Mouse (Mus musculus): ENCODE measurements around the gene Hist1h4k. TPM values are rescaled to one million over a fixed set of nuclear protein-coding genes. Genes with fewer than 3 reads are reported as not detected.
"Not testable (repeated sequence)": the region's sequence is repeated elsewhere in the genome, so short reads cannot be mapped to it uniquely, and the experiment has no call there.

Gene Hist1h4k
- polyA plus RNA-seq (2014; fragmentation: Nextera tagmentation; extraction: Ambion mirVana): 2.7 and 4.6 TPM in 2 replicates

DNA sequence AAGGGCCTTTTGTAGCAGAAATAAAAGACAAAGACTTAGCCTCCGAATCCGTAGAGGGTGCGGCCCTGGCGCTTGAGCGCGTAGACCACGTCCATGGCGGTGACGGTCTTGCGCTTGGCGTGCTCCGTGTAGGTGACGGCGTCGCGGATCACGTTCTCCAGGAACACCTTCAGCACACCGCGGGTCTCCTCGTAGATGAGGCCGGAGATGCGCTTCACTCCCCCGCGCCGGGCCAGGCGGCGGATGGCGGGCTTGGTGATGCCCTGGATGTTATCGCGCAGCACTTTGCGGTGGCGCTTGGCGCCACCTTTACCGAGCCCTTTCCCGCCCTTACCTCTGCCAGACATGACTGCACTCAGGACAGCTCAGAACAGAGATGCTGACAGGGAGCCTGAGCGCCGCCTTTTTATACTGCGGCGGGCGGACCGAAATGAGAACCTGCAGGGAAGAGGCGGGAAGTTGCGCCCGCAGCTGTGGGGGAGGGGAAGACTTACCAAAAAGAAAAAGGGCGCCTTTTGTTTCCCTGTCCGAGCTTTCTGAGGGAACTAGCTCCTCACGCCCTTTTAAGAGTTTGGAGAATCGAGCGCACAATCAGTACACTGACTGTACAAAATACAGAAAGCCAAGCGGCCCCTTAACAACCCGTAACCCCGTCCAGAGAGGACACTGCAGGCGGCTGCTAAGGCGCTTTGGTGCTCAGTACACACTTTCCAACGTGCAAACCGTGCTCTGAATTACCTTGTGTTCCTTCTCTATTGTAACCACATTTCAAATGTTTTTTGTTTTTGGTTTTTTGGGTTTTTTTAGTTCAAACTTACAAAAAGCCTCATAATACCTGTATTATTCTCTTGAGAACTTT is at the start of gene Hist1h4k:
Hist1h4k (minus strand) TSS at position 347 of the 859 bp plus-strand sequence.
- DNase-seq (ENCODE audit: low spot score) (peak; percentile 96), ATAC-seq (peak; percentile 85)
- WGBS: under 1% methylated on average over 39 of the region's 56 CpGs
- H3K27me3 ChIP-seq (replicated peaks; ENCODE audit: control insufficient read depth, insufficient read depth, low read length); H3K9me3 ChIP-seq (replicated peaks; ENCODE audit: control insufficient read depth, low read length); H3K36me3 ChIP-seq (ENCODE audit: control insufficient read depth, insufficient read depth, low read length): not testable (repeated sequence)
- Histone ChIP-seq H3K9ac (ENCODE audit: low read length) (peak within 1 kb of the TSS; percentile 70), H3K4me3 (ENCODE audit: low read depth, low read length) (peak within 1 kb of the TSS; percentile 54), H3K4me2 (ENCODE audit: low read length) (peak within 1 kb of the TSS; percentile 83), H3K27ac (ENCODE audit: low read depth, low read length) (peak within 1 kb of the TSS; percentile 91), H3K4me1 (ENCODE audit: control insufficient read depth, insufficient read depth, low read length) (peaks cover 26% of the 10 kb centered on the region)

DNA sequence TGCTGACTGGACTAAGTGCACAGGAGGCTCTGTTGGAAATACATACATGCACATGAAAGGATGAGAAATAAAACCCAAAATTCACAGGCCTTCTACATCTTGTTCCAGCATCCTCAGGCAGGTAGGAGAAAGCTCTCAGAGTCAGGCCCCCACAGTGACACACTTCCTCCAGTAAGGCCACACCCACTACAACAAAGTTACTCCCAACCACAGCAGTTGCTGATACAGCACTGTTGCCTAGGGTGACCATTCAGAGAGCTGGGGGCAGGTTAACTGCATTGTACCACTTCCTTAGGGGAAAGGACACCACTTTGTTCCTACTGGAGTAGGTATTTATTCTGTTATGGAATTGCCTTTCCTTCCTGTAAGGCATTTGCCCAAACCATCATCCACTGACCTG is 46.9 kb upstream of the Hist1h4k start:
- H3K9ac ChIP-seq (ENCODE audit: low read length); H3K9me3 ChIP-seq (replicated peaks; ENCODE audit: control insufficient read depth, low read length); H3K27ac ChIP-seq (ENCODE audit: low read depth, low read length); DNase-seq (ENCODE audit: low spot score); ATAC-seq; H3K36me3 ChIP-seq (ENCODE audit: control insufficient read depth, insufficient read depth, low read length); H3K27me3 ChIP-seq (replicated peaks; ENCODE audit: control insufficient read depth, insufficient read depth, low read length); H3K4me1 ChIP-seq (ENCODE audit: control insufficient read depth, insufficient read depth, low read length); H3K4me3 ChIP-seq (ENCODE audit: low read depth, low read length); H3K4me2 ChIP-seq (ENCODE audit: low read length): not testable (repeated sequence)

DNA sequence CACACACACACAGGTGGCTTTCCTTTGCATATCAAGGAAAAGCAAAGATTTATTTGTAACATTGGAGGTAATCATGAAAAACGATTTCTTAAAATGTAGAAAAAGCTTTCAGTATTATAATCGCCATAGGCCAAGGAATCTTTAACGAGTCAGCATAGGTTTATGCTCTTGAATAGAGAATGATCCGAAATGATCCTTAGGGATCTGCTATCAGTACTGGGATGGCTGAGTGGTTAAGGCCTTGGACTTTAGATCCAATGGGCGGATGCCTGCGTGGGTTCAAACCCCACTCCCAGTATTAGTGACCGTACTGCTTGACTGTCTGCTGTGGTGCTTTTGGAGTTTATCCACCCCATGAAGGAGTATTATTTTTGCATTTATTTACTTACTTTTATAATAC is 45.3 kb upstream of the Hist1h4k start:
- no peaks in the 10 kb centered on the region for H3K9me3 ChIP-seq (replicated peaks; ENCODE audit: control insufficient read depth, low read length)
- ATAC-seq: no peak
- H3K4me2 ChIP-seq (ENCODE audit: low read length): no peak overlapping the region
- H3K4me3 ChIP-seq (ENCODE audit: low read depth, low read length): no peak overlapping the region
- H3K36me3 ChIP-seq (ENCODE audit: control insufficient read depth, insufficient read depth, low read length): no peaks in the 10 kb centered on the region
- no peaks in the 10 kb centered on the region for H3K27me3 ChIP-seq (replicated peaks; ENCODE audit: control insufficient read depth, insufficient read depth, low read length)
- 88% methylated on average over 7 of the region's 7 CpGs for WGBS
- no peak overlapping the region for H3K9ac ChIP-seq (ENCODE audit: low read length)
- H3K4me1 ChIP-seq (ENCODE audit: control insufficient read depth, insufficient read depth, low read length): peaks cover 4% of the 10 kb centered on the region; the same call in 1 of the 2 replicates
- DNase-seq (ENCODE audit: low spot score): no peak
- no peak overlapping the region for H3K27ac ChIP-seq (ENCODE audit: low read depth, low read length)

DNA sequence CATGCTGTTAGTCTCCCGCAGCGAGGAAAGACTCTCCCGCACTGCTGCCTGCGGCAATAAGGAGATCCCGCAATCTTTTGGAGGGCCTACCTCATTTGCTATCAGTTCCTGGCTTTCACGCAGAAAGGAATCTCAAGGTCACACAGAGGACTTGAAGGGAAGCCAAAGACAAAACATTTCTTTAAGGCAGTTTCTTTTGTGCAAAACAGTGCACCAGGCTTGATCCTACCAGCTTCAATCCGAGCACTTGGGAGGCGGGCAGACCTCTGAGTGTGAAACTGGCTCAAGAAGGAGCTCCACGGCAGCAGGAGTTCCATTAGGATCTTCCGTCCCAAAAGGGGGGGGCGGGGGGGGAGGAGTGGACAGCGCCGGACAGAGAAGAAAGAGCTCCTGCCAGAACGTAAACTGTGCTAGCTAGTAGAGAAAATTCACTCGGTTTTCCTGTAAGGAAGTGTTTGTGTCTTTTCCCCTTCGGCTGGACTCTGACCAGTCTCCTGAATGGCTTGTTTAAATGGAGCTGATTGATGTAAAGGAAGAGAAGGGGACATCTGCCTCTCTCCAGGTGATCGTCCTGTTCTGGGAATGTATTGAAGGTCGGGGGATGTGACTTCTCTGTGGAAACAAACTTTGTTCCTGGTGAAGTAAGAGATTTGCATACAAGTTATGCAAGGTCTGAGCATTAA is 40.4 kb upstream of the Hist1h4k start:
- ATAC-seq: no peak
- Histone ChIP-seq H3K4me3 (ENCODE audit: low read depth, low read length) (no peak overlapping the region), H3K9ac (ENCODE audit: low read length) (peak overlapping the region; percentile 1; the same call in 1 of the 2 replicates), H3K36me3 (ENCODE audit: control insufficient read depth, insufficient read depth, low read length) (no peaks in the 10 kb centered on the region), H3K4me2 (ENCODE audit: low read length) (peak overlapping the region; percentile 35), H3K27me3 (replicated peaks; ENCODE audit: control insufficient read depth, insufficient read depth, low read length) (no peaks in the 10 kb centered on the region), H3K27ac (ENCODE audit: low read depth, low read length) (no peak overlapping the region), H3K9me3 (replicated peaks; ENCODE audit: control insufficient read depth, low read length) (no peaks in the 10 kb centered on the region), H3K4me1 (ENCODE audit: control insufficient read depth, insufficient read depth, low read length) (peaks cover 19% of the 10 kb centered on the region; the same call in 1 of the 2 replicates)
- DNase-seq (ENCODE audit: low spot score): no peak
- 8% methylated on average over 18 of the region's 18 CpGs for WGBS

DNA sequence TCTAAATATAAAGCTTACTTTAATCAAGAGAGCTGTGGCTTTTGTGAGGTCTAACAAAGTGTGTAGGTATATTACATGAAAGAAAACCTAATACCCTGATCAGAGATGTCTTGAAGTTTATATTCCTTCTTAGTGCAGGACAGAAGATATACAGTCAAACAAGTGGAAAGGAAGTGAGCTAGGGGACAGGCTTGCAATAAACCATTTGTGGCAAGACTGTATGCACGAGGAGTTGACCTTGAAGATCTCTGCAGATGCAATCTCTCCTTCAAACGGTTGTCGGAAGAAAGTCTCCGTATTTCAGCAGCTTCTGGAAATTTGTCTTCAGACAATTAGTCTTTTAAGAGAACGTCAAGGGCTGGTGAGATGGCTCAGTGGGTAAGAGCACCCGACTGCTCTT is 39.6 kb upstream of the Hist1h4k start:
- no peak overlapping the region for H3K4me2 ChIP-seq (ENCODE audit: low read length)
- H3K36me3 ChIP-seq (ENCODE audit: control insufficient read depth, insufficient read depth, low read length): no peaks in the 10 kb centered on the region
- H3K4me1 ChIP-seq (ENCODE audit: control insufficient read depth, insufficient read depth, low read length): peaks cover 19% of the 10 kb centered on the region; the same call in 1 of the 2 replicates
- ATAC-seq (no peak), DNase-seq (ENCODE audit: low spot score) (no peak)
- H3K4me3 ChIP-seq (ENCODE audit: low read depth, low read length): no peak overlapping the region
- no peak overlapping the region for H3K9ac ChIP-seq (ENCODE audit: low read length)
- WGBS: 73% methylated on average over 6 of the region's 6 CpGs
- no peaks in the 10 kb centered on the region for H3K27me3 ChIP-seq (replicated peaks; ENCODE audit: control insufficient read depth, insufficient read depth, low read length)
- H3K27ac ChIP-seq (ENCODE audit: low read depth, low read length): no peak overlapping the region
- H3K9me3 ChIP-seq (replicated peaks; ENCODE audit: control insufficient read depth, low read length): no peaks in the 10 kb centered on the region

DNA sequence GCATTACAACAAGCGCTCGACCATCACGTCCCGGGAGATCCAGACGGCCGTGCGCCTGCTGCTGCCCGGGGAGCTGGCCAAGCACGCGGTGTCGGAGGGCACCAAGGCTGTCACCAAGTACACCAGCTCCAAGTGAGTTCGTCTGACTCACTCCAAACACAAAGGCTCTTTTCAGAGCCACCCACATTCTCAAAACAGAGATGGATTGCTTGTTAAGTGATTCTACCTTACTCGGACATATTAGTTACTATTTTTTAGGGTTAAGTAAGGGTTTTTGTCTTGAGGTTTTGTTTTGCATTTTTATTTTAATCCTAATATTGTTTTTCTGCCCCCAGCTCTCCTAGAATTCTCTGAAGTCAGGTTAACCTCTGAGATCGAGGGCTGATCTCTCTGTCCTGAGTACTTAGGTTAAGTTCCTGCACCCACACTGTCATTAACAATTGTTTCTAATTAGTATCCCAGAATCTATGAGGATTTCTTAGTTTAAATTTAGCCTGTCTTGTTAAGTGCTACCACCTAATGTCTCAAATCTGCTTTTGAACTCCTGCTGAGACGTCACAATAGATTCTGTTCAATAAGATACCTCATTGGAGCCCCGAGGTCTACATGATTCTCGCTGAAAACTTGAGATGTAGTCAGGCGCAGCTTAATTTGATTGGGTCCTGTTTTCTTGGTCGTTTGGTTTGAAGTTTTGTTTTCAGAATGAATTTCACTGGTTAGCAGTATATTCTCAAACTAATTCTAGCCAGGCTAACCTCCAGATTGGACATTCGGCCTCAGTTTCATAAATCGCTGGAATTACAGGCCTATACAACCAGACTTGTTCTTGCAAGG is 37.7 kb upstream of the Hist1h4k start:
- WGBS: 7% methylated on average over 13 of the region's 21 CpGs
- H3K4me1 ChIP-seq (ENCODE audit: control insufficient read depth, insufficient read depth, low read length): peaks cover 27% of the 10 kb centered on the region
- H3K9ac ChIP-seq (ENCODE audit: low read length): peak overlapping the region; percentile 38; the same call in 1 of the 2 replicates
- H3K27me3 ChIP-seq (replicated peaks; ENCODE audit: control insufficient read depth, insufficient read depth, low read length): no peaks in the 10 kb centered on the region
- ATAC-seq: peak; percentile 17; the same call in 1 of the 2 replicates
- no peaks in the 10 kb centered on the region for H3K9me3 ChIP-seq (replicated peaks; ENCODE audit: control insufficient read depth, low read length)
- H3K4me3 ChIP-seq (ENCODE audit: low read depth, low read length): peak overlapping the region; percentile 30; the same call in 1 of the 2 replicates
- H3K36me3 ChIP-seq (ENCODE audit: control insufficient read depth, insufficient read depth, low read length): no peaks in the 10 kb centered on the region
- H3K27ac ChIP-seq (ENCODE audit: low read depth, low read length): peak overlapping the region; percentile 68; the same call in 1 of the 2 replicates
- peak; percentile 60 for DNase-seq (ENCODE audit: low spot score)
- H3K4me2 ChIP-seq (ENCODE audit: low read length): peak overlapping the region; percentile 53

DNA sequence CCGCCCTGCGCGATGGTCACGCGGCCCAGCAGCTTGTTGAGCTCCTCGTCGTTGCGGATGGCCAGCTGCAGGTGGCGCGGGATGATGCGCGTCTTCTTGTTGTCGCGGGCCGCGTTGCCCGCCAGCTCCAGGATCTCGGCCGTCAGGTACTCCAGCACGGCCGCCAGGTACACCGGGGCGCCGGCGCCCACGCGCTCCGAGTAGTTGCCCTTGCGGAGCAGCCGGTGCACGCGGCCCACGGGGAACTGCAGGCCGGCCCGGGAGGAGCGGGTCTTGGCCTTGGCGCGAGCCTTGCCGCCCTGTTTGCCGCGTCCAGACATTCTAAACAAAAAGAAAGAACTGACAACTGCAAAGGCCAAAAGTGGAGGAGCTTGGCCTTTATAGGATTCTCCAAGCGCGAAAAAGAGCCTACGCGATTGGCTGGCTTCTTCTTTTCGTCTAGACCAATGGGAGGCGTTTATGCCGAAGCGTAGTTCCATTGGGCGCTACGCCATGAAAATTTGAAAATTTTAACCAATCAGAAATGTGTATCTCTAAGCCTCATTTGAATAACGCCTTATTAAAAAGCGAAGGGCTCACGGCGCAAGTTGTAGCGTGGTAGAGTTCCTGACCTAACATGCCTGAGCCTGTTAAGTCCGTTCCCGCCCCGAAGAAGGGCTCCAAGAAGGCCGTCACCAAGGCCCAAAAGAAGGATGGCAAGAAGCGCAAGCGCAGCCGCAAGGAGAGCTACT is 36.8 kb upstream of the Hist1h4k start, which contains the start of the genes Hist1h2an and Hist1h2bp:
Hist1h2an (minus strand) TSS at position 320 of the 731 bp plus-strand sequence.
Hist1h2bp (plus strand) TSS at position 563 of the 731 bp plus-strand sequence.
- H3K9ac ChIP-seq (ENCODE audit: low read length): peak within 1 kb of the TSS; percentile 54; the same call in 1 of the 2 replicates
- peak; percentile 100 for DNase-seq (ENCODE audit: low spot score)
- peak within 1 kb of the TSS; percentile 87 for H3K27ac ChIP-seq (ENCODE audit: low read depth, low read length)
- WGBS: under 1% methylated on average over 31 of the region's 63 CpGs
- peak within 1 kb of the TSS; percentile 53 for H3K4me2 ChIP-seq (ENCODE audit: low read length)
- ATAC-seq: peak; percentile 93
- H3K27me3 ChIP-seq (replicated peaks; ENCODE audit: control insufficient read depth, insufficient read depth, low read length); H3K9me3 ChIP-seq (replicated peaks; ENCODE audit: control insufficient read depth, low read length); H3K36me3 ChIP-seq (ENCODE audit: control insufficient read depth, insufficient read depth, low read length): not testable (repeated sequence)
- H3K4me1 ChIP-seq (ENCODE audit: control insufficient read depth, insufficient read depth, low read length): peaks cover 33% of the 10 kb centered on the region
- H3K4me3 ChIP-seq (ENCODE audit: low read depth, low read length): peak within 1 kb of the TSS; percentile 30

All from forebrain, embryonic 14.5 days (tissue).